Mouse (Mus musculus) ES-E14 (cell line): ENCODE measurements at regions not wholly inside any gene's neighbourhood (a gene's known extent, or its start where the extent isn't known, plus 50 kb on each side); places are given as distances from the start of the nearest gene placed in this dataset.

Experiments used
- DNase-seq: peaks from one replicate; pipeline ENCODE4 v3.0.0-alpha.2; 2013; ENCODE audit warnings: low read depth, low spot score
- H3K27ac ChIP-seq: 2 replicates; pipeline ENCODE4 v1.5.1; 2012; ENCODE audit warnings: low read depth, mild to moderate bottlenecking, low read length, moderate library complexity, mixed read lengths; ENCODE audit not compliant: poor library complexity, insufficient read depth, severe bottlenecking
- H3K36me3 ChIP-seq: 2 replicates; pipeline ENCODE4 v1.6.1; 2012; ENCODE audit warnings: mild to moderate bottlenecking, low read length, moderate library complexity, mixed read lengths; ENCODE audit not compliant: control insufficient read depth, poor library complexity, insufficient read depth, severe bottlenecking
- H3K4me1 ChIP-seq, 2 experiments: fragments of 150-350 bp in 1 of 2; sonication (generic) in 1 of 2; 2 replicates each; pipeline ENCODE4 v1.6.1; 2012; ENCODE audit warnings: low read length in 2 of 2, mild to moderate bottlenecking in 1 of 2, mixed read lengths in 1 of 2; ENCODE audit not compliant: control insufficient read depth in 2 of 2, insufficient read depth in 2 of 2, poor library complexity in 1 of 2
- H3K4me3 ChIP-seq, 2 experiments: fragments of 150-350 bp in 1 of 2; sonication (generic) in 1 of 2; 2 replicates each; pipeline ENCODE4 v1.5.1; 2012; ENCODE audit warnings: low read length in 2 of 2, low read depth in 1 of 2, mild to moderate bottlenecking in 1 of 2, mixed read lengths in 1 of 2; ENCODE audit not compliant: insufficient read depth in 1 of 2, poor library complexity in 1 of 2, severe bottlenecking in 1 of 2
- H3K9ac ChIP-seq: 2 replicates; pipeline ENCODE4 v1.6.1; 2012; ENCODE audit warnings: low read depth, mild to moderate bottlenecking, low read length, mixed read lengths; ENCODE audit not compliant: poor library complexity, insufficient read depth, severe bottlenecking
- H3K9me3 ChIP-seq: fragments of 150-350 bp; sonication (generic); 2 replicates; pipeline ENCODE4 v1.6.1; 2012; ENCODE audit warnings: low read depth, mild to moderate bottlenecking, low read length; ENCODE audit not compliant: control insufficient read depth, insufficient read depth
- CHD2 ChIP-seq: IDR thresholded peaks from 2 replicates; pipeline ENCODE4 v1.6.1; 2014; ENCODE audit warnings: mild to moderate bottlenecking, low read depth, low read length, inconsistent platforms
- HCFC1 ChIP-seq: IDR thresholded peaks from 2 replicates; pipeline ENCODE4 v1.6.1; 2012; ENCODE audit warnings: low read length, inconsistent platforms, borderline replicate concordance; ENCODE audit not compliant: insufficient read depth
- MAFK ChIP-seq: IDR thresholded peaks from 2 replicates; pipeline ENCODE4 v1.6.1; 2014; ENCODE audit warnings: mild to moderate bottlenecking, low read depth, low read length, inconsistent platforms; ENCODE audit not compliant: insufficient read depth
- ZC3H11A ChIP-seq: IDR thresholded peaks from 2 replicates; pipeline ENCODE4 v1.6.1; 2012; ENCODE audit warnings: low read depth, mild to moderate bottlenecking, inconsistent platforms, low read length, borderline replicate concordance
- ZNF384 ChIP-seq: IDR thresholded peaks from 2 replicates; pipeline ENCODE4 v1.6.1; 2012; ENCODE audit warnings: low read depth, low read length, inconsistent platforms
- in situ Hi-C, 2 experiments: fragments of 600-800 bp; cut with MboI; formaldehyde crosslinking; loops; one replicate each; pipeline ENCODE4 v1.15.1; 2025; ENCODE audit warnings: low sequenced_read_pairs in 2 of 2, inconsistent platforms in 1 of 2; ENCODE audit not compliant: unreplicated experiment in 2 of 2

DNA sequence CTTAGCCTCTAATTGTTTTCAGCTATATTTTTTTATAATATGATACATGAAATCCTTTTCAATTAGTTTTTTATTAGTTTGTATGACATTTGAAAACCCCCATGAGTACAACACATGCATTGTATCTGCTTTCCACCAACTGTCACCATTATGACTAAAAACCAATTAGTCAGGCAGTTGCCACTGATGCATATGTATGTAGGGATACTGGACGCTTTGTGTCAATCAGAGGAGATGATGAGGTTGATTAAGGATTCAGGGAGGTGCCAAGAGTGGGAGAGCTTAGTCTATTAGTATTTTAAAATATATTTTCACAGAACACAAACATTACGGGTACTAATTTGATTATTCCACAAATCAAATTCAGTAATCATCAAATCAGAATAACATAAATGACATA, 593.6 kb downstream of the Stpg2 start:
- in situ Hi-C loops: no loop called here
- Histone ChIP-seq H3K4me1 (no peaks in the 10 kb centered on the region), H3K9ac (no peak overlapping the region), H3K9me3 (no peaks in the 10 kb centered on the region), H3K4me3 (no peak overlapping the region), H3K27ac (no peak overlapping the region), H3K36me3 (no peaks in the 10 kb centered on the region)
- no peak for TF ChIP-seq ZNF384
- no peak for TF ChIP-seq CHD2
- no peak for TF ChIP-seq ZC3H11A
- TF ChIP-seq HCFC1: no peak
- no peak for TF ChIP-seq MAFK
- no peak for DNase-seq

DNA sequence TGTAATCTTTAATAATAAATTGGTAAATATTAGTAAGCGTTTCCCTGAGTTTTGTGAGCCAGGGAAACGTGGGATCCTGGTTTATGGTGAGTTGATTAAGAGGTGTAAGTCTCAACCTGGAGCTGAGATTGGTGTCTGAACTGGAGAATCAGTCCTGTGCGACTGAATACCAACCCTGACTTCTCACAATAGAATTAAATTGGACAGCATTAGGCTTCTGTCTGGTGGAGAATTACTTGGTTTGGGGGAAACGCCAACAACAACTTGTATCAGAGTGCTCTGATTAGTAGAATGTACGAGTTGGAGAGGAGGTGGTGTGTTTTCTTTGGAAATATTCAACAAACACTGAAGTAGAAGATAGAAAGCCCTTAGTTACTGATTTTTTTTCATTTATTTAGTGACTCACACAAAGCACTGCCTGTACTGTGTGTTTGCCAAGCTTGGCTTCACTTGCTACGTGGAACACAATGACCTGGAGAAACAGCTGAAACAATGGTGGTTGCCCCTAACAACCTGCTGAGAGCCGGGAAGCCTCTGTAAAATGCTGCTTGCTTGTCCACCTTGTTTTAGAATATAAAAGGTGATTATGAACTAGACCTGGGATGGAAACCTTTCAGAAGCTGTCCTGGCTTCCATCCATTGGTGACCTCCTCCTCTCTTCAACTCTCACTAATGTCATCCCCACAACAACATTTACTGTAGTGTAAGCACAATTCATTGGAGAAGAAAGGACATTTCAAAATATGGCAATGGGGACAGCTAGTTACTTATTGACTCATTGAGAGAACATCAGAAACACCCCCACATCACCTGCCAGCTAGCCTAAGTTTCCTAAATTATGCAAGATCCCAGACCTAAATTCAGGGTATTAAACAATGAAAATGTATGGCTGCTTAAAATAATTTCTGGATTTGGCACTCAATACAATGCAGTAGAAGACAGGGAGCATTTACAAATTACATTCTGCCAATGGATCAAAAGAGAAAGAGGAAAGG, 597.5 kb downstream of the Stpg2 start:
- H3K36me3 ChIP-seq: no peaks in the 10 kb centered on the region
- in situ Hi-C loops: no loop called here
- DNase-seq: no peak
- H3K9ac ChIP-seq: no peak overlapping the region
- no peaks in the 10 kb centered on the region for H3K4me1 ChIP-seq
- TF ChIP-seq ZC3H11A (no peak), HCFC1 (no peak), CHD2 (no peak), MAFK (no peak), ZNF384 (no peak)
- H3K9me3 ChIP-seq: no peaks in the 10 kb centered on the region
- no peak overlapping the region for H3K4me3 ChIP-seq
- no peak overlapping the region for H3K27ac ChIP-seq

DNA sequence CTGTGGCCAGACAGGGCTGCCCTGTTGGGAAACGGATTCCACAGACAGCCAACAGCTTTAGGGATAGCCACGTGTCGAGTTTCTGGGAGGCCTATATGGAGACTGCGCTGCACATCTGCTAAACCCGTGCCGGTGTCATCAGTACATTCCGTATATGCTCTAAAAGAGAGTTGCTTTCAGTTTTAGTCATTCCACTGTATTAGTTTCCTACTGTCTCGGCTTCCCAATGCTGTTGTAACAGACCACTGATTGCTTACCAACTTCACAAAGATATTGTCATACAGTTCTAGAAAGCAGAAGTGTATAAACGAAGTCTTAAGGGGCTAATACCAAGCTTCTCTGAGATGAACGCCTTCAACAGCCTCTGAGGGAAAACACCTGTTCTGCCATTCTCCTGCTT, 622.5 kb downstream of the Stpg2 start:
- Histone ChIP-seq H3K9me3 (no peaks in the 10 kb centered on the region; the same call in 1 of the 2 replicates), H3K4me1 (no peaks in the 10 kb centered on the region), H3K9ac (no peak overlapping the region), H3K4me3 (no peak overlapping the region), H3K36me3 (no peaks in the 10 kb centered on the region), H3K27ac (no peak overlapping the region)
- TF ChIP-seq CHD2 (no peak), ZC3H11A (no peak), MAFK (no peak), ZNF384 (no peak), HCFC1 (no peak)
- DNase-seq: no peak
- in situ Hi-C loops: no loop called here

DNA sequence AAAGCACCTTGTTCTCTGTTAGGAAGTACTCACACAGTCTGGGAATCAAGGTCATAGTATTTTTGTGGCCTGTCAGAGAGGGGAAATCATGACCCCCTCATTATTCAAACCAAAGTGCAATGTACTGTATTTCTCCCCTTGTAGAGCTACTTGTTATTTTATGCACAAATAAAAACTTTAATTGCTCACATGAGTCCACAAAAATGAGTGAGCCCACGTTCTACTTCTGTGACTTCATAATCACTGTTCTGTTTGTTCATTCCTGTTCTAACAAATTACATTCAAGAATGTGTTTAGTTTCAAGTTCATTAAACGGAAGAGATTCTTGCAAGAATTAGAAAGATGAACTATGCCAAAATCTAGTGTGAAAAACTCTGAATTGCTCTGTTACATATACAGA, 623.1 kb downstream of the Stpg2 start:
- in situ Hi-C loops: no loop called here
- no peak overlapping the region for H3K9ac ChIP-seq
- TF ChIP-seq HCFC1: no peak
- no peak for TF ChIP-seq CHD2
- TF ChIP-seq ZC3H11A: no peak
- TF ChIP-seq ZNF384: no peak
- no peak for TF ChIP-seq MAFK
- H3K9me3 ChIP-seq: peaks cover 2% of the 10 kb centered on the region; the same call in 1 of the 2 replicates
- no peak overlapping the region for H3K27ac ChIP-seq
- no peaks in the 10 kb centered on the region for H3K36me3 ChIP-seq
- no peaks in the 10 kb centered on the region for H3K4me1 ChIP-seq
- H3K4me3 ChIP-seq: no peak overlapping the region
- DNase-seq: no peak

DNA sequence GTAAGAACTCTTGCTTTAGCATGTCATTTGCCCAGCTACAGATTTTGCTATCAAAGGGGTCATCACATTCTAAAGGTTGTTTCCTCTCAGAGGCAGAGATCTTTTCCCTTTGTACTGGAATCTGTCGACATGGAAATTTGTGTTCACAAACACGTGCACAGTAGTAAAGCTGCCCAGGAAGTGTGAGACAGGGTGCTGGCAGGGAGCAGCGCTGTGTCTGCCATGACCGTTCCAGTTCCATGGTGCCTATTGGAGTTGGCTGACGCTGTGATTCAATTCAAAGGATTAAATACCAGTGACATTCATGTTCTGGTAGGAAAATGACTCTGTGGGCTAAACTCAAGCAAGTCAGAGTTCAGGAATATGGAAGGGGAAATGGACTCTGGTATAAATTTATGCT, 627.1 kb downstream of the Stpg2 start:
- Histone ChIP-seq H3K4me1 (no peaks in the 10 kb centered on the region), H3K36me3 (no peaks in the 10 kb centered on the region), H3K9me3 (peaks cover 2% of the 10 kb centered on the region; the same call in 1 of the 2 replicates), H3K27ac (no peak overlapping the region), H3K9ac (no peak overlapping the region), H3K4me3 (no peak overlapping the region)
- DNase-seq: no peak
- TF ChIP-seq MAFK (no peak), HCFC1 (no peak), ZNF384 (no peak), CHD2 (no peak), ZC3H11A (no peak)
- in situ Hi-C loops: no loop called here
